Mouse (Mus musculus) limb, embryonic 13.5 days (tissue): ENCODE data around the gene Ntn1. TPM values are rescaled to one million over a fixed set of nuclear protein-coding genes. Genes with fewer than 3 reads are reported as not detected.
A peak's percentile ranks its signal among the peaks of the same experiment; 100 is the strongest.

Experiments used
- ATAC-seq: fragments of 200-750 bp; cut with Nextera tagmentation; 2 replicates; pipeline ENCODE4 v1.8.0; 2017; ENCODE audit warnings: low read depth, moderate number of reproducible peaks, moderate TSS enrichment; ENCODE audit not compliant: low FRiP score
- H3K27ac ChIP-seq: fragments of 300-500 bp; sonication (generic); 2 replicates; pipeline ENCODE4 v1.5.1; 2015; ENCODE audit warnings: inconsistent platforms, mild to moderate bottlenecking, moderate library complexity
- H3K27me3 ChIP-seq: fragments of 300-500 bp; sonication (generic); 2 replicates; pipeline ENCODE4 v1.6.1; 2015; ENCODE audit warnings: mild to moderate bottlenecking, inconsistent platforms
- H3K36me3 ChIP-seq: fragments of 300-500 bp; sonication (generic); 2 replicates; pipeline ENCODE4 v1.6.1; 2015; ENCODE audit warnings: inconsistent platforms, mild to moderate bottlenecking, moderate library complexity
- H3K4me1 ChIP-seq: fragments of 300-500 bp; sonication (generic); 2 replicates; pipeline ENCODE4 v1.6.1; 2015; ENCODE audit warnings: inconsistent platforms
- H3K4me2 ChIP-seq: fragments of 300-500 bp; sonication (generic); replicated peaks from 2 replicates; pipeline ENCODE4 v1.6.1; 2015; ENCODE audit warnings: inconsistent platforms, mild to moderate bottlenecking, moderate library complexity
- H3K4me3 ChIP-seq: fragments of 300-500 bp; sonication (generic); 2 replicates; pipeline ENCODE4 v1.5.1; 2015; ENCODE audit warnings: moderate library complexity, mild to moderate bottlenecking, inconsistent platforms
- H3K9ac ChIP-seq: fragments of 300-500 bp; sonication (generic); 2 replicates; pipeline ENCODE4 v1.6.1; 2015; ENCODE audit warnings: mild to moderate bottlenecking, inconsistent platforms
- H3K9me3 ChIP-seq: fragments of 300-500 bp; sonication (generic); 2 replicates; pipeline ENCODE4 v1.6.1; 2016; ENCODE audit warnings: inconsistent platforms
- WGBS: fragments of 180-500 bp; shearing (Covaris S2); methylation state at CpG from one replicate; pipeline ENCODE4 v1.1.7; 2015; 5-methylcytosine and 5-hydroxymethylcytosine counted together
- microRNA-seq: library from miRNA; unstranded; fragments of <30 nt; microRNA quantifications from one replicate; pipeline ENCODE4, GENCODE M21; 2016
- polyA plus RNA-seq: library from polyadenylated mRNA; unstranded; fragments of >200 nt; fragmentation: Nextera tagmentation; extraction: Ambion mirVana; gene quantifications from 2 replicates; pipeline ENCODE4 v1.2.1, GENCODE M21; 2015

Ntn1 gene
- polyA plus RNA-seq, 1 experiment from 2014 or later, result 7.0 TPM

DNA sequence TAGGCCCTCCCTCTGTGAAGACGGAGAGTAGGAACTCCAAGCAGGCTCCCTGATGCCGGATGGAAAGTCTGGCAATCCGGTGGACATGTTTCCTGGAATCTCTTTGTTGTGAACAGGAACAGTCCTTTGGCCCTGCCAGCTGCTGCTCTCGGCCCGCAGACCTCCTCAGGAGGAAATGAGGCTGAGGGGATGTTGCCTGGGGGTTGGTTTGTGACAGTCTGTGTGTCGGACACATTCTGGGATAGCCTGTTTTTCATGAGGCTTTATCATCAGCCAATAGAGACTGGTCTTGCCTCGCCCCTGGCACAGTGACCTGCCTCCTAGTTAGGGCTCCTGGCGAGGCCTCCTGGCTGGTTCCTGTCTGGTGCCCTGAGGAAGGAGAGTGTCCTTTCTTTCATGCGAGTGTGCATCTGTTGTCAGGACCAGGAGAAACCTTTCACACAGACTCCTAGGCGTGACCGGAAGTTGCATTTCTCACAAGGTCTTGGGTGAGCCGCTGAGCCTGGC is 211.9 kb downstream of the Ntn1 start:
- Histone ChIP-seq H3K27me3 (no peaks in the 10 kb centered on the region), H3K4me2 (no peak overlapping the region), H3K9me3 (no peaks in the 10 kb centered on the region), H3K9ac (no peak overlapping the region), H3K27ac (peak overlapping the region; percentile 48; the same call in 1 of the 2 replicates), H3K36me3 (no peaks in the 10 kb centered on the region), H3K4me3 (no peak overlapping the region), H3K4me1 (peaks cover 37% of the 10 kb centered on the region)
- ATAC-seq, result no peak
- WGBS, result 56% methylated on average over 12 of the region's 12 CpGs

DNA sequence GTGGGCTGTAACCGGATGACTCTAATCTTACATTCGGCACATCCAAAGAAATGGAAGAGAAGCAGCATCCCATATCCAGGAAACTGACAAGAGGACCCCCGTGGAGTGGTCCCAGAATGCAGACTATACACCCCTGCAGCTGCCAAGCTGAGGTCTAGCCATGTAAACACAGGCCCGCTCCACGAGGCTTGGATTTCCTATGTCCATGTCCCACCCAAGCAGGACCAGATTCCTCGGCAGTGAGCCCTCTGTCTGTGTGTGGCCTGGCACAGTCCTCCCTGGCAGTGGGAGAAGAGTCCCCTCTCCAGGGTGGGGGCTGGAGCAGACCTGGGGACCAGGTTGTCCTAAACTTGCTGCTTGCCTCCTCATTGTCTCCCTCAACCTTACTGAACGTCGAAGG is 213.4 kb downstream of the Ntn1 start:
- no peaks in the 10 kb centered on the region for H3K9me3 ChIP-seq
- H3K4me1 ChIP-seq, result peaks cover 22% of the 10 kb centered on the region
- no peak for ATAC-seq
- no peak overlapping the region for H3K4me3 ChIP-seq
- H3K36me3 ChIP-seq, result no peaks in the 10 kb centered on the region
- no peak overlapping the region for H3K4me2 ChIP-seq
- no peaks in the 10 kb centered on the region for H3K27me3 ChIP-seq
- WGBS, result 69% methylated on average over 8 of the region's 8 CpGs
- H3K9ac ChIP-seq, result no peak overlapping the region
- H3K27ac ChIP-seq, result no peak overlapping the region

DNA sequence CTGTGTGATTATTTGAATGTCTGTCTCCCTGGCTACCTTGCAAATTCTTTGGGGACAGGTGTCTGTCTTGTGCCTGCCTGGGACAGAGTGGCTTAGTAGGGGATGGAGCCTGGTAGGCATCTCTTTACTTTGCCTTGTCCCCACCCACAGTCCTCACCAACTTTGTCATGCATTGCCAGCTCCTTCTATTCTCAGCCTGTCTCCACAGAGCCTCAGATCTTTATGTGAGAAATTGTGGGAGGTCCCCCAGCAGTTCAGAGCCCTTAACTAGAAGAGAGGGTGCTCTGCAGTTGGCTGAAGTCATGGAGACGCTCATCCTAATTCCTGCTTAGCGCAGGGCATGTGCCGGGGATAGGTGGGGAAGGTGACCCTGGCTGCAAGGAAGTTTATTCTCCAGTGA is 215.0 kb downstream of the Ntn1 start:
- Histone ChIP-seq H3K9me3 (no peaks in the 10 kb centered on the region), H3K27ac (no peak overlapping the region), H3K4me2 (no peak overlapping the region), H3K4me3 (no peak overlapping the region), H3K4me1 (peaks cover 24% of the 10 kb centered on the region), H3K36me3 (no peaks in the 10 kb centered on the region), H3K9ac (no peak overlapping the region), H3K27me3 (no peaks in the 10 kb centered on the region)
- no peak for ATAC-seq
- 90% methylated on average over 3 of the region's 3 CpGs for WGBS

DNA sequence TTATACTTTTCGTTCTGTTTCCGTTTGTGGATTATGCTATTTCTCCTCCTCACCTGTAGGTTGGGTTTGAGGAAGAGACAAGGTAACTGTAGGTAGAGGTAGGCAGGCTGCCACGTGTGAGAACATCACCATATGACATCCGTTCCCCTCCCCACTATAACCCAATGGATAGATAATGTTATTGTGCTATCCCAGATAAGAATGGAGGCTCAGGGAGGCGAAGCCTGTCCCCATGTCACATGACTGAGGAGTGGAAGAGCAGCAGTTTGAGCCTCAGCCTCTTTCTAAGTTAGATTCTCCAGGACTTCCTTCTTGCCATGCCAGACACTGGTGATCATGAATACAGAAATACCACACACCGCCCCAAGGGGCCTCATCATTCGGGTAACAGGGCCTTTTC is 223.2 kb downstream of the Ntn1 start:
- no peak overlapping the region; the same call in 1 of the 2 replicates for H3K27ac ChIP-seq
- no peak for ATAC-seq
- H3K9ac ChIP-seq, result no peak overlapping the region
- no peaks in the 10 kb centered on the region for H3K27me3 ChIP-seq
- no peaks in the 10 kb centered on the region for H3K36me3 ChIP-seq
- no peak overlapping the region for H3K4me2 ChIP-seq
- H3K4me1 ChIP-seq, result peaks cover 34% of the 10 kb centered on the region
- WGBS, result 88% methylated on average over 7 of the region's 7 CpGs
- no peaks in the 10 kb centered on the region for H3K9me3 ChIP-seq
- H3K4me3 ChIP-seq, result no peak overlapping the region

DNA sequence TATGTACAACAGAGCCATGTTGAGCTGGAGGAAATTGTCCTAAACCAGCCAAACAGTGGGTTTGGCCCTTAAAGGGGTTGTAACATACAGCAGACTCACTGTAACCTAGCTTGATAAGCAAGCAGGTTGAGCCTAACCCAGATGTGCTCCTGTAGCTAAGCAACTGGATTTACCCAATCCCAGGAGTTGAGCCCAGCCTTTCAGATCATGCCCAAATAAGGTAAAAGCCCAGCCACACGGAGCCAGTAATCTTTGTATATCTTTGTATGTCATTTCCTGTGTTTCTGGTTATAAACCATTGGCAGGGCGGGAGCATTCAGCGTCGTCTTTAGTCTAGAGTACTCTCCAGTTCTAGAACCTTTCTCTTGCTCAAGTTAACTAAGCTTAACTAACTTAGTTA is 224.1 kb downstream of the Ntn1 start:
- Histone ChIP-seq H3K9me3 (no peaks in the 10 kb centered on the region), H3K27me3 (no peaks in the 10 kb centered on the region), H3K4me1 (peaks cover 34% of the 10 kb centered on the region), H3K27ac (no peak overlapping the region), H3K4me2 (no peak overlapping the region), H3K36me3 (no peaks in the 10 kb centered on the region), H3K4me3 (no peak overlapping the region), H3K9ac (no peak overlapping the region)
- WGBS, result 36% methylated on average over 4 of the region's 4 CpGs
- ATAC-seq, result no peak; the same call in 1 of the 2 replicates

DNA sequence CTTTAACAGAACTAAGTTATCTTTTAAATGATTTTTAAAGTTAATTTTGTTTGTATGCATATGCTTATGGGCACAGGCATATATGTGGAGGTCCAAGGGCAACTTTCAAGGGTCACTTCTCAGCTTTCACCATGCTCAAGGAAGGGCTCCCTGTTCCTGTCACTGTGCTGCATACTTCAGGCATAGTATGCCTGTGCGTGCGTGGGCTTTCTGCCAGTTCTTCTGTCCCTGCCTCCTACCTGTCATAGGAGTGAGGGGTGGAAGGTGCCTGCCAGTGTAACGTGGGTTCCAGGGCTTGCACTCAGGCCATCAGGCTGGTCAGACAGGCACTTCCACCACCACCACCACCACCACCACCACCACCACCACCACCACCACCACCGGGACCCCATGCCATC is 228.0 kb downstream of the Ntn1 start:
- H3K4me3 ChIP-seq, result no peak overlapping the region
- H3K27me3 ChIP-seq, result no peaks in the 10 kb centered on the region
- peaks cover 23% of the 10 kb centered on the region for H3K4me1 ChIP-seq
- no peaks in the 10 kb centered on the region for H3K36me3 ChIP-seq
- H3K9ac ChIP-seq, result no peak overlapping the region
- H3K9me3 ChIP-seq, result no peaks in the 10 kb centered on the region
- ATAC-seq, result no peak
- WGBS, result 77% methylated on average over 4 of the region's 4 CpGs
- no peak overlapping the region for H3K27ac ChIP-seq
- H3K4me2 ChIP-seq, result no peak overlapping the region

DNA sequence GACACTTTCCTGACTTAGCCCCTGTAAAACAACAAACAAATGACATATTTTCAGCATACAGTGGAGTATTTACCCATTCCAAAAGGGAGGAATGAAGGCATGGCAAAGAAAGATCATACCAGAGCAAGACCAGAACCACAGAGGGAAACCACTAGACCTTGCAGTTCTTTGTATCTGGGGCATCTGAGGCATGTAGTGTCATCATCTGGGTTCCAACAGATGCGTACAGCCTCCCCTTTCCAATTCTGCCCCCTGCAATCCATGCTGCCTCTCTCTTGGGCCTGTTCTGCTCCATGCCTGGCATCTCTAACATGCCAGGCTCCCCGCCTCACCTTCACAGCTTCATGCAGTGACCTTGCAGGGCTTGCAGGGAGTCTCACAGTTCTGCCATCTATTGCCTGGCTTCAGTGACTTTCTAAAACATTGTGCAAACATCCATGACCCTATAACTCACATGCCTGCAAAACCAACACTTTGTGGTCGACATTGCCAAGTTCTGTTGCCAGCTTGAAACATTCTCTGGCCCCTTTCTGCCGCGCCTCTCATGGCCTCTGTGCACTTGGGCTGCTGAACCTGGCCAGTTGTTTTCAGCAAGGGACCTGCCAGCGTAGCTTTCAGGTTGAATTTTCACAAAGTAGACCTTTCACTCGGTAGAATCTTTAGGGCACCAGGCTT is 228.5 kb downstream of the Ntn1 start:
- H3K36me3 ChIP-seq, result no peaks in the 10 kb centered on the region
- H3K27ac ChIP-seq, result no peak overlapping the region
- H3K4me2 ChIP-seq, result no peak overlapping the region
- H3K9ac ChIP-seq, result no peak overlapping the region
- H3K4me1 ChIP-seq, result peaks cover 20% of the 10 kb centered on the region
- H3K27me3 ChIP-seq, result no peaks in the 10 kb centered on the region
- no peak overlapping the region for H3K4me3 ChIP-seq
- 91% methylated on average over 7 of the region's 7 CpGs for WGBS
- no peak for ATAC-seq
- no peaks in the 10 kb centered on the region for H3K9me3 ChIP-seq

DNA sequence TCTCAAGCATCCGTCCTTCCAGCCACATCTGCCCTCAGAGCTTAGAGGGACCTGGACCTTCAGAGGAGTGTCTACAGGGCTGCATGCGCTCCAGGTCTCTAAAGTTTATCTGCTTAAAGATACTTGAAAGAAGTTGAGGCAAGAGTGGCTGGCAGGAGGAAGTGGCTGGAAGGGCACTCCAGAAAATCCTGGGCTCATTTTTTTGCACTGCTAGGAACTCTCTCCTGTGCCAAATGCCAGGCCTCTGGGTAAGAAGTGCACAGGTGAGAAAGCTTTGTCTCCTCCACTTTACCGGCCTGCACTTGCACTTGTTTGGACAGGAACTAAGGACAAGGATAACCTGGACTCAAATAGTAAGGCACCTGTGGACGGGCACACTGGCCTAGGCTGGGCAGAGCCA is 232.2 kb downstream of the Ntn1 start:
- H3K4me2 ChIP-seq, result no peak overlapping the region
- no peak overlapping the region for H3K9ac ChIP-seq
- H3K4me3 ChIP-seq, result no peak overlapping the region
- no peaks in the 10 kb centered on the region for H3K9me3 ChIP-seq
- no peaks in the 10 kb centered on the region for H3K27me3 ChIP-seq
- no peak for ATAC-seq
- H3K4me1 ChIP-seq, result peaks cover 9% of the 10 kb centered on the region
- H3K27ac ChIP-seq, result no peak overlapping the region
- no peaks in the 10 kb centered on the region for H3K36me3 ChIP-seq
- WGBS, result 64% methylated on average over 4 of the region's 4 CpGs

DNA sequence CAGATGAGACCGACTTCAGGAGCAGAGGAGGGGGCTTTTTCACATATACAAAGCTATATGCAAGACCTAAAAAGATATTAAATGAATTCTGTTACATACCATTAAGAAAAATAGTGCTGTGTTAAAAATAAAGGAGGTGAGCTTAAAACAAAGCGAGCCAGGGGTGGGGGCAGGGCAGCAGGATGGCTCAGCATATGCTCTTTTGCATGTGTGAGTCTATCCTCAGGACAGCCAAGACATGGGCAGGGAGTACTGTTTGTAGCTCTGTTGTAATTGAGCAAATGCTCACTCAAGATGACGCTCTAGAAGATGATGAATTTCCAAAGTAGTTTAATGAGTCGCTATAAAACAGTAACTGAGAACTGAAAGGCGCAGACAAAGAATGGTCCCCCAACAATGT is 236.2 kb downstream of the Ntn1 start:
- Histone ChIP-seq H3K27me3 (no peaks in the 10 kb centered on the region), H3K27ac (no peak overlapping the region), H3K9me3 (no peaks in the 10 kb centered on the region), H3K4me1 (peaks cover 8% of the 10 kb centered on the region; the same call in 1 of the 2 replicates), H3K4me2 (no peak overlapping the region), H3K4me3 (no peak overlapping the region), H3K9ac (no peak overlapping the region), H3K36me3 (no peaks in the 10 kb centered on the region)
- WGBS, result 78% methylated on average over 5 of the region's 5 CpGs
- ATAC-seq, result no peak

DNA sequence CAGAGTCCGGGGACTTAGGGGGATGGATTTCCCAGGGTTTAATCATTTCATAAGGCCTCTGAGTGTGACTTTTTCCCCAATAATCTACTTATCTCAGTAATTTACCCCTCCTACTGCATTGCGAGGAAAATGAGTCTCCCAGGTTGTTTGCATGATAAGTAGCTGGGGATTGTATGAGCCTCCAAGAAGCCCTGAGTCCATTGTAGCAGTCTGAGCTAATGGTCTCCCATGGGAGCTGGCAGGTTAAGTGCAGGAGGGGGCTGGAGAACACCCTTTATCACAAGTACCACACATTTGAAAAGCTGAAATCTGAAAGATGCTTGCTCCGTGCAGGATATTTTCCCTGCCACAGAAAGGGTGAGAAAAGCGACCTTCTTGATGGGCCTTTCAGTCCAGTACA is 240.8 kb downstream of the Ntn1 start:
- Histone ChIP-seq H3K4me1 (peaks cover 10% of the 10 kb centered on the region), H3K4me2 (no peak overlapping the region), H3K9me3 (no peaks in the 10 kb centered on the region), H3K4me3 (no peak overlapping the region), H3K27me3 (no peaks in the 10 kb centered on the region), H3K27ac (no peak overlapping the region), H3K36me3 (no peaks in the 10 kb centered on the region), H3K9ac (no peak overlapping the region)
- 83% methylated on average over 4 of the region's 4 CpGs for WGBS
- ATAC-seq, result no peak

Small RNA genes lying within 50 kb of the gene (microRNA-seq; reads per million reads assigned to microRNA genes)
- gene Mir6406, result not detected

Other genes starting within 250 kb of the Ntn1 start
- 0.51 and 0.61 TPM in 2 replicates for gene Pik3r5, start 31.3 kb upstream of the Ntn1 start, polyA plus RNA-seq
- 2.0 and 2.1 TPM in 2 replicates for gene Pik3r6, start 102.2 kb upstream of the Ntn1 start, polyA plus RNA-seq
- gene Mfsd6l, start 155.4 kb upstream of the Ntn1 start, polyA plus RNA-seq, result 0.11 and 0.18 TPM in 2 replicates
- 1.1 and 1.6 TPM in 2 replicates for gene Ccdc42, start 186.2 kb upstream of the Ntn1 start, polyA plus RNA-seq